Mouse (Mus musculus) central nervous system, embryonic 18 days (tissue): ENCODE results near the gene Olfr297. TPM values are rescaled to one million over a fixed set of nuclear protein-coding genes. Genes with fewer than 3 reads are reported as not detected.

Source experiments
- polyA plus RNA-seq: library from polyadenylated mRNA; depleted of rRNA; stranded (reverse); fragments of >200 nt; gene quantifications from 2 replicates; pipeline ENCODE4 v1.2.3, GENCODE M21; 2012; rRNA removed

The Olfr297 gene
- polyA plus RNA-seq = not detected in 2 replicates

DNA sequence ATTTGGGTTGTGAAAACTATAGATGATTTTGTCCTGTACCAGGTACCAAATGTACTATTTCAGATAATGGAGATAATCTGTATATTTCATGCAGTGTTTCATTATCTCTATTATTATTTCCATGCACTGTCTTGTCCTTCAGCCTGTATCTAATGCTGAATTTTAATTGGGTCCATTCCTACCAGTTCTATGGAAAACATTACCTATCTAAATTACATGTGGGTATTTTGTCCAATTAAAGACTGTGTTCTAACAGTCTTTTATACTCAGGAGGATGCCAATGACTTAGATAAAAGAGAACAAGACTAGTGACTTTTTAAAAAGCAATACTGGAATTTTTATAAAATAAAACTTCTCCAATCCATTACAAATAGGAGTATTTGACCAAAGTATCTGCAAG lies at the start of gene Olfr297:
TSS of gene Olfr297 (plus strand) at position 301 of the 400 bp plus-strand sequence.

GRCm38 (mm10) chr7:86492384-86492783 lies 27.4 kb upstream of the Olfr297 start, which contains the start of gene Olfr298:
TSS of gene Olfr298 (minus strand) at chr7:86492484.

Other genes with a start within 250 kb of the Olfr297 start
- gene Olfr310, start 242.8 kb upstream of the Olfr297 start, polyA plus RNA-seq = not detected in 2 replicates
- gene Olfr309, start 206.3 kb upstream of the Olfr297 start, polyA plus RNA-seq = not detected in 2 replicates
- gene Olfr308, start 194.3 kb upstream of the Olfr297 start, polyA plus RNA-seq = not detected in 2 replicates
- not detected in 2 replicates for gene Olfr307, start 182.4 kb upstream of the Olfr297 start, polyA plus RNA-seq
- not detected in 2 replicates for gene Olfr305, start 153.0 kb upstream of the Olfr297 start, polyA plus RNA-seq
- gene Olfr304, start 133.3 kb upstream of the Olfr297 start, polyA plus RNA-seq = not detected in 2 replicates
- gene Olfr303, start 122.2 kb upstream of the Olfr297 start, polyA plus RNA-seq = not detected in 2 replicates
- gene Olfr301, start 116.1 kb upstream of the Olfr297 start, polyA plus RNA-seq = not detected in 2 replicates
- gene Olfr299, start 60.0 kb upstream of the Olfr297 start, polyA plus RNA-seq = not detected in 2 replicates
- not detected in 2 replicates for gene Olfr298, start 27.5 kb upstream of the Olfr297 start, polyA plus RNA-seq
- gene Olfr295, start 63.9 kb downstream of the Olfr297 start, polyA plus RNA-seq = not detected in 2 replicates
- not detected in 2 replicates for gene Olfr294, start 96.7 kb downstream of the Olfr297 start, polyA plus RNA-seq
- not detected in 2 replicates for gene Olfr293, start 129.1 kb downstream of the Olfr297 start, polyA plus RNA-seq
- gene Olfr292, start 168.4 kb downstream of the Olfr297 start, polyA plus RNA-seq = not detected in 2 replicates